17 mouse cellular contexts compared by ENCODE assay signal in genomic region chr13:99290766-99291165, GRCm38 (mm10).
"Had no signal": no experiment of that assay in that cellular context is flagged by ENCODE, and none has a peak within 500 bp of the region (broad histone marks: within the 10 kb centered on the region; RNA-seq: fewer than 3 reads in every experiment).

No protein-coding gene starts in this region.

- H3K27ac ChIP-seq: neural tube, embryonic 12.5 days; neural tube, embryonic 13.5 days; neural tube, embryonic 15.5 days; stomach, embryonic 15.5 days; stomach, postnatal 0 days had no signal

- H3K4me3 ChIP-seq: neural tube, embryonic 12.5 days; neural tube, embryonic 13.5 days; neural tube, embryonic 15.5 days; stomach, embryonic 15.5 days had no signal

- H3K9me3 ChIP-seq: neural tube, embryonic 12.5 days; neural tube, embryonic 13.5 days; neural tube, embryonic 15.5 days; stomach, embryonic 15.5 days had no signal

- DNase-seq: retina, postnatal 1 day; right cerebral cortex, adult 18-20 months; right cerebral cortex, postnatal 14 days; right cerebral cortex, postnatal 25 days; right cerebral cortex, postnatal 4 days; spleen, adult 18-20 months; thymus, adult 18-20 months; thymus, adult 2 months; thymus, postnatal 14 days; thymus, postnatal 25 days; thymus, postnatal 36 days; thymus, postnatal 4 days had no signal

- H3K4me1 ChIP-seq: neural tube, embryonic 12.5 days; neural tube, embryonic 15.5 days; stomach, embryonic 15.5 days had no signal

- H3K27me3 ChIP-seq: neural tube, embryonic 12.5 days; neural tube, embryonic 13.5 days; neural tube, embryonic 15.5 days; stomach, embryonic 15.5 days had no signal

- H3K36me3 ChIP-seq: neural tube, embryonic 12.5 days; neural tube, embryonic 13.5 days; neural tube, embryonic 15.5 days; stomach, embryonic 15.5 days had no signal
